Mouse (Mus musculus): ENCODE data around the gene Tpi1. TPM values are rescaled to one million over a fixed set of nuclear protein-coding genes. Genes with fewer than 3 reads are reported as not detected.

Gene Tpi1
- total and polyA plus RNA-seq, 3 experiments: 788 to 884 (median 870) TPM

- TF ChIP-seq POLR2A (IDR thresholded peaks at IDR 0.05; ENCODE audit: insufficient read depth, low read depth, low read length) (no peak), EP300 (IDR thresholded peaks at IDR 0.05; ENCODE audit: insufficient read depth, low read depth, low read length) (no peak), CTCF (IDR thresholded peaks at IDR 0.05) (no peak)
- Histone ChIP-seq H3K79me2 (replicated peaks; ENCODE audit: control insufficient read depth, insufficient read depth, low read length) (no peaks in the 10 kb centered on the region), H3K36me3 (ENCODE audit: control insufficient read depth, insufficient read depth, low read length) (no peaks in the 10 kb centered on the region), H3K4me1 (ENCODE audit: control insufficient read depth, insufficient read depth, low read length) (peaks cover 3% of the 10 kb centered on the region), H3K27me3 (ENCODE audit: control insufficient read depth, insufficient read depth, low read length) (no peaks in the 10 kb centered on the region), H3K9ac (ENCODE audit: low read depth, low read length) (no peak overlapping the region), H3K27ac (no peak overlapping the region), H3K4me3 (no peak overlapping the region)
- DNase-seq: no peak
- WGBS: 27% methylated on average over 14 of the region's 14 CpGs
- intact Hi-C loops (cut with DNase I): loop anchor here (5.0 kb wide), 1 partner anchor 156 kb away; no protein-coding TSS in a partner anchor
Measured at GRCm38 (mm10) chr6:124856321-124856720, 42.2 kb upstream of the Tpi1 start.

DNA sequence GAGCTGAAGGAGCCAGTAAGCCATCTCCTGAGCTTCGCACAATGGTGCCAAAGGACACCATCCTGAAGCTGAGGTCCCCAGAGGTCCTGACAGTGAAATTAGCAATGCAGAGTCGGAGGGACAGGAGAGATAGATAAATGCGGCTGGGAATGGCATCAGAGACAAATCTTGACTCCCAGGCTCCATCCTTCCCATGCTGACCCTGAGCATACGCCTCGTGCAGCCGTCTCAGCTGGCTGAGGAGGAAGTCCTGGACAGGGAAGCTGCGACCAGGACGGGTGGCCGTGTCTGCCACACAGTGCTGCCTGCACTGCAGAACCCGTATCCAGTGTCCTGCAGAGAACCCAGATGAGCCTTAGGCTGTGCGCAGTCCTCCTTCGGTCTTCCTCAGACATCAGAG is 40.6 kb upstream of the Tpi1 start:
- Histone ChIP-seq H3K4me3 (no peak overlapping the region), H3K27me3 (ENCODE audit: control insufficient read depth, insufficient read depth, low read length) (no peaks in the 10 kb centered on the region), H3K9ac (ENCODE audit: low read depth, low read length) (no peak overlapping the region), H3K4me1 (ENCODE audit: control insufficient read depth, insufficient read depth, low read length) (peaks cover 2% of the 10 kb centered on the region), H3K27ac (no peak overlapping the region), H3K79me2 (replicated peaks; ENCODE audit: control insufficient read depth, insufficient read depth, low read length) (no peaks in the 10 kb centered on the region), H3K36me3 (ENCODE audit: control insufficient read depth, insufficient read depth, low read length) (no peaks in the 10 kb centered on the region)
- DNase-seq: no peak
- intact Hi-C loops (cut with DNase I): loop anchor here (5.0 kb wide), 1 partner anchor 158 kb away; no protein-coding TSS in a partner anchor
- TF ChIP-seq CTCF (IDR thresholded peaks at IDR 0.05) (no peak), POLR2A (IDR thresholded peaks at IDR 0.05; ENCODE audit: insufficient read depth, low read depth, low read length) (no peak), EP300 (IDR thresholded peaks at IDR 0.05; ENCODE audit: insufficient read depth, low read depth, low read length) (no peak)
- WGBS: 64% methylated on average over 12 of the region's 12 CpGs

- TF ChIP-seq POLR2A (IDR thresholded peaks at IDR 0.05; ENCODE audit: insufficient read depth, low read depth, low read length) (no peak), CTCF (IDR thresholded peaks at IDR 0.05) (no peak), EP300 (IDR thresholded peaks at IDR 0.05; ENCODE audit: insufficient read depth, low read depth, low read length) (no peak)
- H3K36me3 ChIP-seq (ENCODE audit: control insufficient read depth, insufficient read depth, low read length): no peaks in the 10 kb centered on the region
- no peaks in the 10 kb centered on the region for H3K79me2 ChIP-seq (replicated peaks; ENCODE audit: control insufficient read depth, insufficient read depth, low read length)
- H3K4me3 ChIP-seq: no peak overlapping the region
- H3K9ac ChIP-seq (ENCODE audit: low read depth, low read length): no peak overlapping the region
- H3K27me3 ChIP-seq (ENCODE audit: control insufficient read depth, insufficient read depth, low read length): no peaks in the 10 kb centered on the region
- DNase-seq: no peak
- no peak overlapping the region for H3K27ac ChIP-seq
- intact Hi-C loops (cut with DNase I): no loop called here
- 66% methylated on average over 8 of the region's 8 CpGs for WGBS
- H3K4me1 ChIP-seq (ENCODE audit: control insufficient read depth, insufficient read depth, low read length): peaks cover 2% of the 10 kb centered on the region; the same call in 1 of the 2 replicates
Measured at GRCm38 (mm10) chr6:124850535-124850934, 36.4 kb upstream of the Tpi1 start.

DNA sequence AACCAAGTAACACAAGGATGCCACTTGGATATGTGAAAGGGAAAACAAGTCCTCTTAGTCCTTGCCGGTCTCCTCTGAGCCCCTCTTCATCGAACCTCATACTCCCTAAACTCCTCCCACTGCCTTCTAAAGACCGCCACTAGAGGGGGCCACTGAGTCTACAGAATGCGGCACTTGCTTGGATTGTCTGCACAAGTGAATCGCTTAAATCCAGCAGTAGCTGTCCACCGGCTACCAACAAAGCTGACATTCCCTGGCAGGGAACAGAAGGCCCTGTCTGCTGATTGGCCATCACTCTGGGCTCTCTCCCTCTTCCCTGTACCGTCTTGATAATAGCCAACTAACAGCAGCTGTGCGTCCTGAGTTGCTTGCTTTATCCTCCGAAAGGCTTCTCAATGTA is 33.2 kb upstream of the Tpi1 start:
- Histone ChIP-seq H3K79me2 (replicated peaks; ENCODE audit: control insufficient read depth, insufficient read depth, low read length) (no peaks in the 10 kb centered on the region), H3K9ac (ENCODE audit: low read depth, low read length) (no peak overlapping the region), H3K36me3 (ENCODE audit: control insufficient read depth, insufficient read depth, low read length) (no peaks in the 10 kb centered on the region), H3K4me3 (no peak overlapping the region), H3K27ac (no peak overlapping the region), H3K4me1 (ENCODE audit: control insufficient read depth, insufficient read depth, low read length) (peaks cover 2% of the 10 kb centered on the region; the same call in 1 of the 2 replicates), H3K27me3 (ENCODE audit: control insufficient read depth, insufficient read depth, low read length) (no peaks in the 10 kb centered on the region)
- peak; percentile 86 to 94 for DNase-seq
- TF ChIP-seq EP300 (IDR thresholded peaks at IDR 0.05; ENCODE audit: insufficient read depth, low read depth, low read length): 0 out of 2 replicates have a peak, but pooled peaks have one; percentile 34
- no peak for TF ChIP-seq CTCF (IDR thresholded peaks at IDR 0.05)
- 11% methylated on average over 9 of the region's 9 CpGs for WGBS
- intact Hi-C loops (cut with DNase I): loop anchor here (1.0 kb wide), 1 partner anchor 237 kb away; no protein-coding TSS in a partner anchor

DNA sequence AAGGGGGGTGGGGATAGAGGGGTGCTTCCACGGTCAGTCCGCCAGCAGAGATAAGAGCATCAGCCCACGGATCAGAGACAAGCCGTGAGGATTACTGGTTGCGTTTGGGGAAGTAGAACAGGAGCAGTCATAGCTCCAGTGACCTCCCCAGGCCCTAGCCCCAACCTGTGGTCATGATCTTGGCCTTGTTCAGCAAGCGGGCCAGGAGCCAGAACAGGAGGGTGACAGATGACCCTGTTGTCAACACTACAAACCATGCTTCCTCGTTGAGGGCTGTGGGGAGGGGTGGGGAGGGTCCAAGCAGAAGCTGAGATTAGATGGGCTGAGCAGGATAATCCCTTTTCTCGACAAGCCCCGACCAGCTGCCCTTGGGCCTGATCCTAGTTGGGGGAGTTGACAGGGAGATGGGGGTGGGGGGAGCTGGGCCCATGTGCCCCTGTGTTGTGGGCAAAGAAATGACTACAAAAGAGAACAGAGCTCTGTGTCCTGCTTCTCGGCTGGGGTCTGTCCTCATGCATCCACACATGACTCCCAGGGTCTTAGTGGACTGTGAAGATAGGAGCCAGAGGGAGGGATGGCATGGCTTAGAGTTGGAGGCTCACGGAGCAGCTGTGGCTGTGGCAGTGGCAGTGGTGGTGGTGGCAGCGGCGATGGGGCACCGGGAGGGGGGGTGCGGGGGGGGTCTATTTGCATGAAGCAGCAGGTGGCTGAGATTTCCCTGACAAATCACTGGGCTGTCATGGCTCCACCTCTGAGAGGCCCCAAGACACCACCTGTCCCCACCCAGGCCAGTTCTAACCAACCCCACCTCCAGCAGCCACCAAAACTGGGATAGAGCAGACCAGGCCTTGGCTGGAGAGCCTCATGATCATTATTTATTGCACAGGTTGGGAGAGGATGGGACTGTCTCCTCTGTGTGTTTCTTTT is 26.4 kb upstream of the Tpi1 start, which contains the start of gene Gnb3:
TSS of gene Gnb3 (minus strand) at position 35 of the 927 bp plus-strand sequence.
- peak within 1 kb of the TSS; percentile 48 for H3K27ac ChIP-seq
- H3K27me3 ChIP-seq (ENCODE audit: control insufficient read depth, insufficient read depth, low read length): no peaks in the 10 kb centered on the region
- H3K4me3 ChIP-seq: no peak within 1 kb of the TSS
- DNase-seq: no peak
- no peaks in the 10 kb centered on the region for H3K4me1 ChIP-seq (ENCODE audit: control insufficient read depth, insufficient read depth, low read length)
- H3K79me2 ChIP-seq (replicated peaks; ENCODE audit: control insufficient read depth, insufficient read depth, low read length): no peaks in the 10 kb centered on the region
- intact Hi-C loops (cut with DNase I): no loop called here
- no peak within 1 kb of the TSS for H3K9ac ChIP-seq (ENCODE audit: low read depth, low read length)
- no peaks in the 10 kb centered on the region for H3K36me3 ChIP-seq (ENCODE audit: control insufficient read depth, insufficient read depth, low read length)
- WGBS: 35% methylated on average over 15 of the region's 15 CpGs
- TF ChIP-seq CTCF (IDR thresholded peaks at IDR 0.05): no peak
- TF ChIP-seq EP300 (IDR thresholded peaks at IDR 0.05; ENCODE audit: insufficient read depth, low read depth, low read length): no peak

DNA sequence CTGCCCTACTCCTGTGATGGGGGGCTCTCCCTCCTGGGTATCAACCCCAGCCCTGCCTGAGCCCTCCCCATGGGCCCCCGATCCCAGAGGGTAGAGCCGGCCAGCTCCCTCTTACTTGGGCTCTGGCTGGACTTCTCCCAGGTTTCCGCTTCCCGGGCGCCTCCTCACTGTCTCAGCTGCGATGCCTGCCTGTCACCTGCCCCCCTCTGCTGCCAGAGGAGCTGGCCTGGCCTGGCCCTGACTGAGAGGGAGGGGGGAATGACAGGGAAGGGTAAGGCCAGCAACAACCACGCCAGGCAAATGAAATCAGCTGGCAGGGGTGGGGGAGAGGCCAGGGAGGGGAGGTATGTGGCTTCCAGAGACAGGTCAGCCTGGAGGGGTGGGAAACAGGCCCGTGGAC is 25.7 kb upstream of the Tpi1 start:
- peak; percentile 45 to 59 for DNase-seq
- intact Hi-C loops (cut with DNase I): no loop called here

More for the DNA sequence above, 25.7 kb upstream of the Tpi1 start:
- Histone ChIP-seq H3K27me3 (ENCODE audit: control insufficient read depth, insufficient read depth, low read length) (no peaks in the 10 kb centered on the region), H3K79me2 (replicated peaks; ENCODE audit: control insufficient read depth, insufficient read depth, low read length) (no peaks in the 10 kb centered on the region), H3K4me3 (no peak overlapping the region), H3K36me3 (ENCODE audit: control insufficient read depth, insufficient read depth, low read length) (no peaks in the 10 kb centered on the region), H3K9ac (ENCODE audit: low read depth, low read length) (no peak overlapping the region), H3K4me1 (ENCODE audit: control insufficient read depth, insufficient read depth, low read length) (no peaks in the 10 kb centered on the region), H3K27ac (peak overlapping the region; percentile 48)
- TF ChIP-seq EP300 (IDR thresholded peaks at IDR 0.05; ENCODE audit: insufficient read depth, low read depth, low read length) (no peak), CTCF (IDR thresholded peaks at IDR 0.05) (no peak), POLR2A (IDR thresholded peaks at IDR 0.05; ENCODE audit: insufficient read depth, low read depth, low read length) (no peak)
- 18% methylated on average over 8 of the region's 8 CpGs for WGBS
